Mouse (Mus musculus) lung, postnatal 0 days (tissue): Measurements from ENCODE around the gene Ttc39d. TPM values are rescaled to one million over a fixed set of nuclear protein-coding genes. Genes with fewer than 3 reads are reported as not detected.

Experiments
- ATAC-seq: fragments of 200-750 bp; cut with Nextera tagmentation; 2 replicates; pipeline ENCODE4 v1.8.0; 2017; ENCODE audit warnings: moderate library complexity
- DNase-seq: peaks from one replicate; pipeline ENCODE4 v3.0.0-alpha.2; 2016; ENCODE audit warnings: low spot score
- H3K27ac ChIP-seq: fragments of 300-500 bp; sonication (generic); 2 replicates; pipeline ENCODE4 v1.5.1; 2014; ENCODE audit warnings: antibody characterized with exemption, mild to moderate bottlenecking, low read length, mixed read lengths
- H3K27me3 ChIP-seq: fragments of 300-500 bp; sonication (generic); replicated peaks from 2 replicates; pipeline ENCODE4 v1.6.1; 2014; ENCODE audit warnings: low read length, mixed read lengths; ENCODE audit not compliant: insufficient read depth
- H3K36me3 ChIP-seq: fragments of 300-500 bp; sonication (generic); 2 replicates; pipeline ENCODE4 v1.6.1; 2014; ENCODE audit warnings: low read length, mixed read lengths; ENCODE audit not compliant: insufficient read depth
- H3K4me1 ChIP-seq: fragments of 300-500 bp; sonication (generic); 2 replicates; pipeline ENCODE4 v1.6.1; 2014; ENCODE audit warnings: antibody characterized with exemption, low read depth, low read length, mixed read lengths; ENCODE audit not compliant: insufficient read depth
- H3K4me2 ChIP-seq: fragments of 300-500 bp; sonication (generic); replicated peaks from 2 replicates; pipeline ENCODE4 v1.6.1; 2014; ENCODE audit warnings: low read depth, mild to moderate bottlenecking, low read length, moderate library complexity, mixed read lengths
- H3K4me3 ChIP-seq: fragments of 300-500 bp; sonication (generic); 2 replicates; pipeline ENCODE4 v1.5.1; 2014; ENCODE audit warnings: low read depth, low read length
- H3K9ac ChIP-seq: fragments of 300-500 bp; sonication (generic); replicated peaks from 2 replicates; pipeline ENCODE4 v1.6.1; 2014; ENCODE audit warnings: low read depth, mild to moderate bottlenecking
- H3K9me3 ChIP-seq: fragments of 300-500 bp; sonication (generic); 2 replicates; pipeline ENCODE4 v1.6.1; 2016; ENCODE audit warnings: low read length, mixed read lengths
- CTCF ChIP-seq: IDR thresholded peaks from 2 replicates; pipeline ENCODE4 v1.5.1; 2016; ENCODE audit warnings: antibody characterized with exemption, mild to moderate bottlenecking
- EP300 ChIP-seq: IDR thresholded peaks from 2 replicates; pipeline ENCODE4 v1.6.1; 2016; ENCODE audit warnings: antibody characterized with exemption, mild to moderate bottlenecking, control low read depth
- WGBS: fragments of 180-500 bp; shearing (Covaris S2); extraction: QIAGEN DNeasy Blood & Tissue Kit; methylation state at CpG from one replicate; pipeline ENCODE4 v1.1.7; 2014; 5-methylcytosine and 5-hydroxymethylcytosine counted together
- polyA plus RNA-seq: library from polyadenylated mRNA; unstranded; fragments of >200 nt; fragmentation: Nextera tagmentation; extraction: Ambion mirVana; gene quantifications from 2 replicates; pipeline ENCODE4 v1.2.1, GENCODE M21; 2015

Gene Ttc39d
- polyA plus RNA-seq, 1 experiment from 2014 or later, result 0.19 TPM

GRCm38 (mm10) chr17:80236805-80237204, 29.5 kb downstream of the Ttc39d start:
- WGBS, result 97% methylated on average over 3 of the region's 3 CpGs
- Histone ChIP-seq H3K4me3 (no peak overlapping the region), H3K27me3 (no peaks in the 10 kb centered on the region), H3K4me1 (no peaks in the 10 kb centered on the region), H3K9me3 (no peaks in the 10 kb centered on the region), H3K4me2 (no peak overlapping the region), H3K9ac (no peak overlapping the region), H3K27ac (no peak overlapping the region), H3K36me3 (peaks cover 15% of the 10 kb centered on the region; the same call in 1 of the 2 replicates)
- no peak for ATAC-seq
- no peak for DNase-seq
- no peak for TF ChIP-seq CTCF
- no peak for TF ChIP-seq EP300

GRCm38 (mm10) chr17:80237475-80237874, 30.2 kb downstream of the Ttc39d start:
- ATAC-seq, result no peak
- 92% methylated on average over 5 of the region's 5 CpGs for WGBS

GRCm38 (mm10) chr17:80241594-80241993, 34.3 kb downstream of the Ttc39d start:
- H3K27me3 ChIP-seq, result no peaks in the 10 kb centered on the region
- no peaks in the 10 kb centered on the region for H3K4me1 ChIP-seq
- peaks cover 31% of the 10 kb centered on the region; the same call in 1 of the 2 replicates for H3K36me3 ChIP-seq
- H3K4me3 ChIP-seq, result no peak overlapping the region
- no peak overlapping the region for H3K27ac ChIP-seq
- DNase-seq (no peak), ATAC-seq (no peak)
- no peak overlapping the region for H3K9ac ChIP-seq
- H3K4me2 ChIP-seq, result no peak overlapping the region
- TF ChIP-seq CTCF (no peak), EP300 (no peak)
- H3K9me3 ChIP-seq, result no peaks in the 10 kb centered on the region
- 89% methylated on average over 9 of the region's 9 CpGs for WGBS

More at GRCm38 (mm10) chr17:80237475-80237874, 30.2 kb downstream of the Ttc39d start:
- no peaks in the 10 kb centered on the region for H3K9me3 ChIP-seq
- no peak overlapping the region for H3K4me3 ChIP-seq
- H3K27me3 ChIP-seq, result no peaks in the 10 kb centered on the region
- H3K4me1 ChIP-seq, result no peaks in the 10 kb centered on the region
- no peak overlapping the region for H3K9ac ChIP-seq
- no peak for DNase-seq
- H3K27ac ChIP-seq, result no peak overlapping the region
- H3K36me3 ChIP-seq, result peaks cover 15% of the 10 kb centered on the region; the same call in 1 of the 2 replicates
- no peak overlapping the region for H3K4me2 ChIP-seq
- TF ChIP-seq EP300, result no peak
- TF ChIP-seq CTCF, result no peak

- TF ChIP-seq EP300, result no peak
- no peak for TF ChIP-seq CTCF
- peak; percentile 93 for ATAC-seq
- peak; percentile 58 for DNase-seq
- no peak overlapping the region for H3K4me2 ChIP-seq
- no peak overlapping the region for H3K4me3 ChIP-seq
- 53% methylated on average over 13 of the region's 13 CpGs for WGBS
- no peak overlapping the region for H3K9ac ChIP-seq
- peaks cover 35% of the 10 kb centered on the region; the same call in 1 of the 2 replicates for H3K36me3 ChIP-seq
- H3K27me3 ChIP-seq, result no peaks in the 10 kb centered on the region
- no peaks in the 10 kb centered on the region for H3K4me1 ChIP-seq
- H3K27ac ChIP-seq, result no peak overlapping the region
- no peaks in the 10 kb centered on the region for H3K9me3 ChIP-seq
Observed at GRCm38 (mm10) chr17:80243116-80243515, 35.9 kb downstream of the Ttc39d start.

GRCm38 (mm10) chr17:80252757-80253525, 45.7 kb downstream of the Ttc39d start:
- TF ChIP-seq CTCF, result no peak
- TF ChIP-seq EP300, result peak; percentile 26; the same call in 1 of the 2 replicates
- Histone ChIP-seq H3K9ac (no peak overlapping the region), H3K36me3 (peaks cover 10% of the 10 kb centered on the region), H3K9me3 (no peaks in the 10 kb centered on the region), H3K4me1 (peaks cover 5% of the 10 kb centered on the region; the same call in 1 of the 2 replicates), H3K27me3 (no peaks in the 10 kb centered on the region), H3K27ac (peak overlapping the region; percentile 84), H3K4me2 (peak overlapping the region; percentile 25; the same call in 1 of the 2 replicates), H3K4me3 (no peak overlapping the region)
- peak; percentile 84 for DNase-seq
- WGBS, result 63% methylated on average over 13 of the region's 13 CpGs
- ATAC-seq, result peak; percentile 75

GRCm38 (mm10) chr17:80254421-80254820, 47.2 kb downstream of the Ttc39d start:
- no peak overlapping the region for H3K4me3 ChIP-seq
- no peak overlapping the region for H3K9ac ChIP-seq
- peaks cover 5% of the 10 kb centered on the region; the same call in 1 of the 2 replicates for H3K4me1 ChIP-seq
- no peak overlapping the region for H3K4me2 ChIP-seq
- TF ChIP-seq CTCF (no peak), EP300 (no peak)
- H3K36me3 ChIP-seq, result peaks cover 15% of the 10 kb centered on the region
- no peak for ATAC-seq
- H3K27ac ChIP-seq, result no peak overlapping the region
- H3K27me3 ChIP-seq, result no peaks in the 10 kb centered on the region
- DNase-seq, result no peak
- H3K9me3 ChIP-seq, result no peaks in the 10 kb centered on the region
- WGBS, result 97% methylated on average over 5 of the region's 5 CpGs
